Mouse (Mus musculus): ENCODE measurements around the gene Arl6ip4. TPM values are rescaled to one million over a fixed set of nuclear protein-coding genes. Genes with fewer than 3 reads are reported as not detected.
A peak's percentile ranks its signal among the peaks of the same experiment; 100 is the strongest.

Arl6ip4 gene
- polyA plus RNA-seq, 1 experiment from 2014 or later: 52.1 TPM

DNA sequence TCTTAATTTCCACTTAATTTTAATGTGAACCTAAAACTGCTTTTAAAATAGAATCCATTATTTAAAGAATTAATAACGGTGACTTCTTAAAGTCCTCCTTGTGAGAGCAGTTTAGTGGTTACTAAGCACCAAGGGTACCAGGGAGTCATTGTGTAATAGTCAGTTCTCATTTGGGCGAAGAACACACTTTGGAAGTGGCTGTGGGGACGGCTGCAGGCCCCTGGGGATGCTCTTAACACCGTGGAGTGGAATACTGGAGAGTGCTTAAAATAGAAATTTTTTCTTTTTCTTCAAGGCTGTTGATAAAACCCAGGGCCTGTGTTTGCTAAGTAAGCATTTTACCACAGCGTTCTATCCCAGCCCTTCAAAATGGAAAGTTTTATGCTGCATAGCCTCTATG is 40.1 kb downstream of the Arl6ip4 start:
- H3K4me3 ChIP-seq (ENCODE audit: low read depth, low read length): no peak overlapping the region
- H3K4me2 ChIP-seq (ENCODE audit: low read length): no peak overlapping the region
- ATAC-seq (no peak), DNase-seq (ENCODE audit: low spot score) (no peak)
- WGBS: 86% methylated on average over 5 of the region's 5 CpGs
- no peak overlapping the region for H3K27ac ChIP-seq (ENCODE audit: low read depth, low read length)
- H3K27me3 ChIP-seq (replicated peaks; ENCODE audit: control insufficient read depth, insufficient read depth, low read length): no peaks in the 10 kb centered on the region
- H3K9me3 ChIP-seq (replicated peaks; ENCODE audit: control insufficient read depth, low read length): no peaks in the 10 kb centered on the region
- peaks cover 7% of the 10 kb centered on the region; the same call in 1 of the 2 replicates for H3K36me3 ChIP-seq (ENCODE audit: control insufficient read depth, insufficient read depth, low read length)
- H3K4me1 ChIP-seq (ENCODE audit: control insufficient read depth, insufficient read depth, low read length): no peaks in the 10 kb centered on the region
- no peak overlapping the region for H3K9ac ChIP-seq (ENCODE audit: low read length)

DNA sequence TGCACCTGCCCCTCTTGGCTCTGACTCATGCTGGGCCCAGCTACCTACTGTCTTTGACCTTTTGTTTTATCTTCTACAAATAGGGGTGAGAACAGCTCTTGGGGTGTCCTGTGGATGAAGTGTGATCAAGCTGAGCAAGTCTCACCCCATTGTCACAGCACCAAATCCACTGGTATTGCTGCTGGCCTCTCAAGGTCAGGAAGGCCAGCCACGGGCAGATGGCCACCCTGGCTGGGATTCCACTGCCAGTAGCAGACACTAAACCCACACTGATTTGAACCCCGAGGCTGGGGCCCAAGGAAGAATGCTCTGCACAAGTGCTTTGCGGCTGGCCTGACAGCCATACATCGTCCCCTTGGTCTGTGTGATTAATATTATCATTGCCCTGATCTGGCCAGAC is 42.4 kb downstream of the Arl6ip4 start:
- 79% methylated on average over 4 of the region's 4 CpGs for WGBS
- H3K4me3 ChIP-seq (ENCODE audit: low read depth, low read length): no peak overlapping the region
- H3K9me3 ChIP-seq (replicated peaks; ENCODE audit: control insufficient read depth, low read length): no peaks in the 10 kb centered on the region
- H3K27me3 ChIP-seq (replicated peaks; ENCODE audit: control insufficient read depth, insufficient read depth, low read length): no peaks in the 10 kb centered on the region
- H3K9ac ChIP-seq (ENCODE audit: low read length): no peak overlapping the region
- H3K36me3 ChIP-seq (ENCODE audit: control insufficient read depth, insufficient read depth, low read length): no peaks in the 10 kb centered on the region
- DNase-seq (ENCODE audit: low spot score): no peak
- H3K27ac ChIP-seq (ENCODE audit: low read depth, low read length): no peak overlapping the region
- no peak for ATAC-seq
- no peak overlapping the region for H3K4me2 ChIP-seq (ENCODE audit: low read length)
- H3K4me1 ChIP-seq (ENCODE audit: control insufficient read depth, insufficient read depth, low read length): no peaks in the 10 kb centered on the region; the same call in 1 of the 2 replicates

DNA sequence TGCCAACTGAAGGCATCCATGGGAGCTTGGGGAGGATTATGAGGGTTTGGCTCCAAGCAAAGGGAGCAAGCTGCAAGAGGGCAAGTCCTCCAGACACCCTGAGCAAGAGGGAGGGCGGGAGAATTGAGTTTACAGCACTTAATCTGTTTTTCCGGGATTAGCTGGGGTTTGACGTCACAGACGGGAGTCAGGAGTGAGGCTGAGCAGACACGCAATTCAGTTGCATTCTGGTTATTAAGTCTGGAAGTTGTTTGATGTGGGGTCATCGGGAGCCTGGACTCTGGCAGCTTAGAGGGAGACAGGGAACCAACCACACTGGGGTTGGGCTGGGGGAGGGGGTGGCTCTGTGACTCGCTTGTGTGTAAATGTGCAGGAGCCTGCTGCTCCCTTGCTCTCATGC is 43.6 kb downstream of the Arl6ip4 start:
- no peaks in the 10 kb centered on the region for H3K27me3 ChIP-seq (replicated peaks; ENCODE audit: control insufficient read depth, insufficient read depth, low read length)
- no peaks in the 10 kb centered on the region for H3K9me3 ChIP-seq (replicated peaks; ENCODE audit: control insufficient read depth, low read length)
- WGBS: 35% methylated on average over 7 of the region's 7 CpGs
- H3K36me3 ChIP-seq (ENCODE audit: control insufficient read depth, insufficient read depth, low read length): no peaks in the 10 kb centered on the region
- DNase-seq (ENCODE audit: low spot score): no peak
- no peak overlapping the region for H3K4me2 ChIP-seq (ENCODE audit: low read length)
- H3K27ac ChIP-seq (ENCODE audit: low read depth, low read length): no peak overlapping the region
- H3K4me1 ChIP-seq (ENCODE audit: control insufficient read depth, insufficient read depth, low read length): peaks cover 4% of the 10 kb centered on the region
- H3K9ac ChIP-seq (ENCODE audit: low read length): no peak overlapping the region
- H3K4me3 ChIP-seq (ENCODE audit: low read depth, low read length): no peak overlapping the region
- no peak for ATAC-seq

DNA sequence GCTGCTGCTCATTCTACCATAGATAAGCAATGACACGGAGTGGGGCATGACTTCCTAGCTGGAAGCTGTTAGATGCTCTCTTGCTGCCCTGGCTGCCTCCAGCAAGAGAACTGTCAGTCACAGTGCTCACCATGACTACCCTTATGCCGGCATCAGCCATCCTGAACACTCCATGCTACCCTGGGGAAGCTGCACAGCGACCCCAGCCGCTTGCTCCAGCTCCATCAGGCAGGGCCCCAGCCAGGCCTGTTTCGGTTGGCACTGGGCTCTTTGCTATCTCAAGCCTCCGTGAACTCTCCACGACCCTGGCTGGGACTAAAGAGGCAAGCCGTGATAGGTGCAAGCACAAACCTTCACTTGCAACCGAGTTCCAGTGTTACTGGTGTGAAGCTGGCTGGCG is 45.9 kb downstream of the Arl6ip4 start:
- H3K9me3 ChIP-seq (replicated peaks; ENCODE audit: control insufficient read depth, low read length): no peaks in the 10 kb centered on the region
- H3K4me3 ChIP-seq (ENCODE audit: low read depth, low read length): no peak overlapping the region
- peak overlapping the region; percentile 17; the same call in 1 of the 2 replicates for H3K9ac ChIP-seq (ENCODE audit: low read length)
- H3K4me1 ChIP-seq (ENCODE audit: control insufficient read depth, insufficient read depth, low read length): peaks cover 26% of the 10 kb centered on the region
- H3K36me3 ChIP-seq (ENCODE audit: control insufficient read depth, insufficient read depth, low read length): no peaks in the 10 kb centered on the region
- no peaks in the 10 kb centered on the region for H3K27me3 ChIP-seq (replicated peaks; ENCODE audit: control insufficient read depth, insufficient read depth, low read length)
- no peak overlapping the region for H3K4me2 ChIP-seq (ENCODE audit: low read length)
- peak; percentile 22; the same call in 1 of the 2 replicates for ATAC-seq
- no peak overlapping the region for H3K27ac ChIP-seq (ENCODE audit: low read depth, low read length)
- WGBS: 61% methylated on average over 10 of the region's 10 CpGs
- peak; percentile 42 for DNase-seq (ENCODE audit: low spot score)

DNA sequence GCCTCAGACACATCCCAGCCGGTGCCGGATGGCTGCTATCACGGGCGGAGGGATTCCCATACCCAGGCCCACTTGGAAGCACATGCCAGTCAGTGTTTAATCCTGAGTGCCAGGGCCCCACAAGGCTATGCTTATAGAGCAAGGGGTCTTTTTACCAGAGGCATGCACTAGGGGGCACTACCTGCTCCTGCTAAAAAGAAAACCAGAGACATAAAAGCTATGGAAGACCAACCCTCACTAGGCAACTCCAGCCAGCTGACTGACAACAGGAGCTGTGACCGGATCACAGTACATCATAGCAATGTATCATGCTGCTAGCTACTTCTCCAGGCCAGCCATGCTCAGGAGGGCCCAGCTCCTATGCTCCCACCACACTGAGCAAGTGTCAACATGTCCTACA is 46.7 kb downstream of the Arl6ip4 start:
- Histone ChIP-seq H3K4me3 (ENCODE audit: low read depth, low read length) (no peak overlapping the region), H3K27ac (ENCODE audit: low read depth, low read length) (no peak overlapping the region), H3K27me3 (replicated peaks; ENCODE audit: control insufficient read depth, insufficient read depth, low read length) (no peaks in the 10 kb centered on the region), H3K4me1 (ENCODE audit: control insufficient read depth, insufficient read depth, low read length) (peaks cover 29% of the 10 kb centered on the region), H3K9me3 (replicated peaks; ENCODE audit: control insufficient read depth, low read length) (no peaks in the 10 kb centered on the region), H3K36me3 (ENCODE audit: control insufficient read depth, insufficient read depth, low read length) (no peaks in the 10 kb centered on the region), H3K9ac (ENCODE audit: low read length) (no peak overlapping the region), H3K4me2 (ENCODE audit: low read length) (no peak overlapping the region)
- DNase-seq (ENCODE audit: low spot score): peak; percentile 91
- WGBS: 43% methylated on average over 5 of the region's 5 CpGs
- ATAC-seq: peak; percentile 53

DNA sequence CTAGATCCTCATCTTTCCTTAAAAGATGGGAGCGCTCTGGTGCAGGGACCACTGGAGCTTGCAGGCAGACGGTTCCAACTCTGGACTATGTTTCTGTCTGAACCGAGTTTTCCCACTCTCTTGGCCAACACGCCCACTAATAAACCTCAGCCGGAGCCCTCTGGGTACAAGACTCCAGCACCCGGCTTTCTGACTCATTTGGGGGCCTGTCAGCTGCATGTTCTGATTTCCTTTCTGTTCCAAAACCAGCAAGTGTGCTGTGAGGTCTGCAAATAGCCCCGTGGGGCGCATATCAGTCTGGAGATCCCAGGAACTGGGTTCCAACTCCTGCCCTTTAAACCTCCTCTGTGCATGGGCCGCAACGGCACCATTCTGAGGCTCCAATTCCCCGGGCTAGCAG is 47.6 kb downstream of the Arl6ip4 start:
- Histone ChIP-seq H3K9ac (ENCODE audit: low read length) (no peak overlapping the region), H3K4me1 (ENCODE audit: control insufficient read depth, insufficient read depth, low read length) (peaks cover 29% of the 10 kb centered on the region), H3K27ac (ENCODE audit: low read depth, low read length) (no peak overlapping the region), H3K27me3 (replicated peaks; ENCODE audit: control insufficient read depth, insufficient read depth, low read length) (no peaks in the 10 kb centered on the region), H3K36me3 (ENCODE audit: control insufficient read depth, insufficient read depth, low read length) (no peaks in the 10 kb centered on the region), H3K4me3 (ENCODE audit: low read depth, low read length) (no peak overlapping the region), H3K9me3 (replicated peaks; ENCODE audit: control insufficient read depth, low read length) (no peaks in the 10 kb centered on the region), H3K4me2 (ENCODE audit: low read length) (no peak overlapping the region)
- 88% methylated on average over 11 of the region's 11 CpGs for WGBS
- DNase-seq (ENCODE audit: low spot score) (no peak), ATAC-seq (no peak)

DNA sequence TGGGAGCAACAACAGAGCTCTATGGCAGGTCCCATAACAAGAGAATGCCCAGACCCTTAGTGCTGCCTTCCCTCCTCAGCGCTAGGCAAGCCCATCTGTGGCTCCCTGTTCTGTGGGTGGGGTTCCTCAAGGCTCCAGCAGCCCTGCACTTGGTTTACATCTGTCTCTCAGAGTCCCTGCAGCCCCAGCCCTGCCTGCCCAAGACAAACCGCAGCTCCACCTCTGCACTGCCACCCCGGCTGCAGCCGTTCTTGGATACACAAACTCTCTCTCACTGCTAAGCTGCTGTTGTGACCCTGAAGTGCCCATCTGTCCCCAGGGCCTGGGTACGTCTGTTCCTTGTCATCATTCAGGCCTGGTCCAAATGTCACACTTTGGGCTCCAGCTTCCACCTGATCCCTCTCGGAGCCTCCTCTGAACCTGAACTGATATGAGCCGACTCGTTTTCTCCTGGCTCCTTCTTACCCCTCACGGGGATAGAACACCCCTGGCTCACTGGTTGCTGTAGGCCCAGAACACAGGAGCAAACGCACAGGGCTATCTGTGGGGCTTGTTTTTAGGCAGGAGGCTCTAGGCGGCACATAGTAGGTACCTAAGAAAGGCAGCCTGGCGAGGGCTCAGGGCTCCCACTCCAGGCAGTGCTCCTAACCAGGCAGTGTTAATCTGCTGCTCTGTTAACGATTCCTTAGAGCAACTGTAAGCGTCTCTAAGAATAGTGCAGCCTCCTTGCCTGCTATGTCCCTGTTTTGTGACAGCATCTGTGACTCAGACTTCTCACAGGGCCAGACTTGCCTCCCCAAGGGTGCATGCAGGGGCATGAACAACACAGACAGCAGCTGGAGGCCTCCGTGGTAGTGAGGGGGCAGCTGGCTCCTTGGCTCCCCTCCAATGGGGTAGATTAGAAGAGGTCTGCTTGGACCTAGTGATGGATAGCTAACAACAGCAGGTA is 50.0 kb downstream of the Arl6ip4 start:
- Histone ChIP-seq H3K9ac (ENCODE audit: low read length) (peak overlapping the region; percentile 32), H3K27ac (ENCODE audit: low read depth, low read length) (peak overlapping the region; percentile 70), H3K9me3 (replicated peaks; ENCODE audit: control insufficient read depth, low read length) (no peaks in the 10 kb centered on the region), H3K4me1 (ENCODE audit: control insufficient read depth, insufficient read depth, low read length) (peaks cover 38% of the 10 kb centered on the region), H3K4me2 (ENCODE audit: low read length) (no peak overlapping the region), H3K36me3 (ENCODE audit: control insufficient read depth, insufficient read depth, low read length) (no peaks in the 10 kb centered on the region), H3K27me3 (replicated peaks; ENCODE audit: control insufficient read depth, insufficient read depth, low read length) (no peaks in the 10 kb centered on the region), H3K4me3 (ENCODE audit: low read depth, low read length) (no peak overlapping the region)
- WGBS: 42% methylated on average over 15 of the region's 15 CpGs
- DNase-seq (ENCODE audit: low spot score) (peak; percentile 66), ATAC-seq (peak; percentile 60)

DNA sequence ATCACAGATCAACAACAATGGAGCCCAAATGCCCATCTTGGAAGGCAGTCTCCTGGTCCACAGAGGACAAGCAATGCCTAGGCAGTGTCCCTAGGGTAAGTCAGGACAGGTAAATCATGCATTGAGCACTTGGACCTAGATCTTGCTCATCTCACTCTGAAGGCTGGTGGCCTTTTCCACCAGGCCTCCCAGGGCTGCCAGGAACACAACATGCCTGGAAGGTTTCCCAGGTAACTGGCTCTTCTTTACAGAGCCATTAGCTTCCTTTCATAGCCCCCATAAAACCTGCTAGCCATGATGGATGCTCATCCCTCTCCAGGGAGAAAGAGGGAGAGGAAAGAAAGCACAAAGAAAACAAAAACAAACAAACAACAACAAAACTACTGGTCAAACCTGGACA is 50.9 kb downstream of the Arl6ip4 start:
- H3K27me3 ChIP-seq (replicated peaks; ENCODE audit: control insufficient read depth, insufficient read depth, low read length): no peaks in the 10 kb centered on the region
- ATAC-seq (no peak), DNase-seq (ENCODE audit: low spot score) (no peak)
- no peaks in the 10 kb centered on the region for H3K9me3 ChIP-seq (replicated peaks; ENCODE audit: control insufficient read depth, low read length)
- H3K4me1 ChIP-seq (ENCODE audit: control insufficient read depth, insufficient read depth, low read length): peaks cover 38% of the 10 kb centered on the region
- no peak overlapping the region for H3K9ac ChIP-seq (ENCODE audit: low read length)
- H3K4me3 ChIP-seq (ENCODE audit: low read depth, low read length): no peak overlapping the region
- H3K36me3 ChIP-seq (ENCODE audit: control insufficient read depth, insufficient read depth, low read length): no peaks in the 10 kb centered on the region
- H3K4me2 ChIP-seq (ENCODE audit: low read length): no peak overlapping the region
- no peak overlapping the region for H3K27ac ChIP-seq (ENCODE audit: low read depth, low read length)

DNA sequence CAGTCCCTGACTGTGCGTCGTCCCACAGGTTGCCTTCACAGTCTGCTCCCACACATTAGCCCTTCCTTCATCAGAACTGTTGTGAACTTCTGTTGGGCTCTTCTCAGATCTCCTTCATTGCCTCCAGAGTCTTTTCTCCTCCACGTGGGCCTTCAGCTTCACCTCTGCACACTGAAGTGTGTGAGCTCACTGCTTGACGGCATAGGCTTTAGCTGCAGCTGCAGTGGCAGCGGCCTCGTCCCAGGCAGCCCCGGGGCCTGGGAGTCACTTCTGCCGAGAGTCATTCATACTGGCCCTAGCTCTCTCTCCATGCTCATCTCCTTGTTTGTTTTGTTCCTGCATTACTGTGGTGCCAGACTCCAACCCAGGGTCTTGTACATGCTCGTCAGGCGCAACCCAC is 51.7 kb downstream of the Arl6ip4 start:
- Histone ChIP-seq H3K27me3 (replicated peaks; ENCODE audit: control insufficient read depth, insufficient read depth, low read length) (no peaks in the 10 kb centered on the region), H3K36me3 (ENCODE audit: control insufficient read depth, insufficient read depth, low read length) (no peaks in the 10 kb centered on the region), H3K9ac (ENCODE audit: low read length) (no peak overlapping the region), H3K4me2 (ENCODE audit: low read length) (no peak overlapping the region), H3K9me3 (replicated peaks; ENCODE audit: control insufficient read depth, low read length) (no peaks in the 10 kb centered on the region), H3K4me3 (ENCODE audit: low read depth, low read length) (no peak overlapping the region), H3K4me1 (ENCODE audit: control insufficient read depth, insufficient read depth, low read length) (peaks cover 38% of the 10 kb centered on the region), H3K27ac (ENCODE audit: low read depth, low read length) (no peak overlapping the region)
- 69% methylated on average over 10 of the region's 10 CpGs for WGBS
- DNase-seq (ENCODE audit: low spot score) (no peak), ATAC-seq (no peak)
